ENCODE assay signal across 12 mouse cellular contexts in genomic region chr8:79375074-79375774, GRCm38 (mm10). TPM values are rescaled to one million over a fixed set of nuclear protein-coding genes. Genes with fewer than 3 reads are reported as not detected.
DNase-seq lines count a peak whose midpoint lies in the region; ATAC-seq lines count a peak whose summit lies in the region.
"Had no signal": no experiment of that assay in that cellular context is flagged by ENCODE, and none has a peak within 500 bp of the region (broad histone marks: within the 10 kb centered on the region; RNA-seq: fewer than 3 reads in every experiment).

No protein-coding gene starts in this region.

- H3K27ac ChIP-seq in kidney, embryonic 16.5 days (ENCODE audit: low read length), result peak overlapping the region; percentile 54
- peak overlapping the region; percentile 74 for H3K27ac ChIP-seq in brown adipose tissue, adult 24 weeks (replicated peaks; ENCODE audit: low read depth, low read length)
- H3K27ac ChIP-seq in heart, embryonic 15.5 days, result peak overlapping the region; percentile 67
- H3K27ac ChIP-seq in macrophage, result peak overlapping the region; percentile 79
- H3K27ac ChIP-seq in hindbrain, embryonic 10.5 days, result no peak overlapping the region
- H3K27ac ChIP-seq: midbrain, embryonic 15.5 days had no signal

- no peak overlapping the region for H3K4me3 ChIP-seq in kidney, embryonic 16.5 days (ENCODE audit: low read length)
- peak overlapping the region; percentile 28; the same call in 1 of the 2 replicates for H3K4me3 ChIP-seq in brown adipose tissue, adult 24 weeks (ENCODE audit: insufficient read depth, low read depth, low read length)
- no peak overlapping the region for H3K4me3 ChIP-seq in heart, embryonic 15.5 days
- H3K4me3 ChIP-seq in macrophage (ENCODE audit: inconsistent target), result peak overlapping the region; percentile 1; the same call in 1 of the 2 replicates
- H3K4me3 ChIP-seq in hindbrain, embryonic 10.5 days, result no peak overlapping the region
- H3K4me3 ChIP-seq: midbrain, embryonic 15.5 days had no signal

- ATAC-seq in kidney, embryonic 16.5 days (ENCODE audit: low FRiP score, low TSS enrichment), result no peak
- ATAC-seq in heart, embryonic 15.5 days (replicated peaks; ENCODE audit: insufficient number of reproducible peaks, insufficient read depth, low FRiP score, low read depth), result no peak

- H3K4me2 ChIP-seq in kidney, embryonic 16.5 days (replicated peaks; ENCODE audit: low read depth, low read length), result peak overlapping the region; percentile 0; the same call in 1 of the 2 replicates
- H3K4me2 ChIP-seq in heart, embryonic 15.5 days, result peak overlapping the region; percentile 37
- H3K4me2 ChIP-seq: midbrain, embryonic 15.5 days had no signal

- H3K9ac ChIP-seq in kidney, embryonic 16.5 days (replicated peaks; ENCODE audit: low read length), result no peak overlapping the region
- no peak overlapping the region for H3K9ac ChIP-seq in heart, embryonic 15.5 days
- H3K9ac ChIP-seq: midbrain, embryonic 15.5 days had no signal

- H3K36me3 ChIP-seq in kidney, embryonic 16.5 days (ENCODE audit: insufficient read depth, low read length), result peaks cover 20% of the 10 kb centered on the region
- peaks cover 15% of the 10 kb centered on the region for H3K36me3 ChIP-seq in heart, embryonic 15.5 days
- H3K36me3 ChIP-seq in macrophage (ENCODE audit: inconsistent target), result no peaks in the 10 kb centered on the region
- H3K36me3 ChIP-seq in hindbrain, embryonic 10.5 days, result peaks cover 32% of the 10 kb centered on the region

- H3K79me2 ChIP-seq in macrophage (ENCODE audit: inconsistent target), result peaks cover 72% of the 10 kb centered on the region

- no peaks in the 10 kb centered on the region for H3K9me3 ChIP-seq in kidney, embryonic 16.5 days (ENCODE audit: low read length)
- no peaks in the 10 kb centered on the region for H3K9me3 ChIP-seq in heart, embryonic 15.5 days (replicated peaks)
- no peaks in the 10 kb centered on the region for H3K9me3 ChIP-seq in hindbrain, embryonic 10.5 days
- H3K9me3 ChIP-seq: midbrain, embryonic 15.5 days had no signal

- 43% methylated on average over 13 of the region's 13 CpGs for WGBS in kidney, embryonic 16.5 days
- 46% methylated on average over 13 of the region's 13 CpGs for WGBS in heart, embryonic 15.5 days
- 12% methylated on average over 13 of the region's 13 CpGs for WGBS in macrophage (ENCODE audit: missing documents)
- WGBS in hindbrain, embryonic 10.5 days, result 79% methylated on average over 13 of the region's 13 CpGs

- no peaks in the 10 kb centered on the region for H3K27me3 ChIP-seq in kidney, embryonic 16.5 days (ENCODE audit: insufficient read depth, low read length)
- H3K27me3 ChIP-seq in heart, embryonic 15.5 days, result no peaks in the 10 kb centered on the region
- H3K27me3 ChIP-seq in hindbrain, embryonic 10.5 days (ENCODE audit: insufficient read depth, poor library complexity, severe bottlenecking), result no peaks in the 10 kb centered on the region
- H3K27me3 ChIP-seq: midbrain, embryonic 15.5 days had no signal

- H3K4me1 ChIP-seq in kidney, embryonic 16.5 days (ENCODE audit: insufficient read depth, low read length), result peaks cover 30% of the 10 kb centered on the region
- H3K4me1 ChIP-seq in brown adipose tissue, adult 24 weeks (ENCODE audit: control insufficient read depth, insufficient read depth, insufficient read length, low read length), result peaks cover 42% of the 10 kb centered on the region
- H3K4me1 ChIP-seq in heart, embryonic 15.5 days (replicated peaks), result peaks cover 47% of the 10 kb centered on the region
- peaks cover 18% of the 10 kb centered on the region for H3K4me1 ChIP-seq in hindbrain, embryonic 10.5 days (replicated peaks)

- DNase-seq in kidney, postnatal 4 days, result no peak
- no peak for DNase-seq in hindbrain, embryonic 10.5 days (ENCODE audit: low spot score)
- DNase-seq in thymus, postnatal 14 days, result no peak
- DNase-seq in right cerebral cortex, postnatal 25 days, result no peak
- DNase-seq: embryo, embryonic 11 days; retina, postnatal 1 day; thymus, postnatal 4 days had no signal

RNA-seq across cellular contexts. Expression of gene Smad1, which starts 24.1 kb away (rescaled TPM):
- 38.3 and 42.8 TPM in 2 replicates for polyA plus RNA-seq in kidney, embryonic 16.5 days (2015; fragmentation: Nextera tagmentation; extraction: Ambion mirVana)
- 6.3 and 7.1 TPM in 2 replicates for polyA plus RNA-seq in brown adipose tissue, adult 24 weeks (2012; ENCODE audit: insufficient read depth, insufficient read length, missing spikeins)
- 17.9 and 22.2 TPM in 2 replicates for polyA plus RNA-seq in heart, embryonic 15.5 days (2015; fragmentation: Nextera tagmentation; extraction: Ambion mirVana)
- 10 to 100 TPM in 24 of 26 experiments, 1 to 10 TPM in 2; 6.6 to 55.1 (median 29.4) TPM for total RNA-seq in macrophage (2018; cell fraction: chromatin; rRNA removed)
- total RNA-seq in macrophage (2018; cell fraction: cytosol; rRNA removed), result 10 to 100 TPM in 25 of 26 experiments, 1 to 10 TPM in 1; 9.9 to 29.1 (median 18.0) TPM
- 10 to 100 TPM; 10.4 to 43.5 (median 26.7) TPM for total RNA-seq in macrophage (2018; cell fraction: nucleus; rRNA removed)
- polyA plus RNA-seq in macrophage (2018), result 11.2 to 13.8 TPM (median 12.7 TPM) in 3 replicates
- 41.5 and 45.9 TPM in 2 replicates for polyA plus RNA-seq in hindbrain, embryonic 10.5 days (2016; fragmentation: Nextera tagmentation; extraction: Ambion mirVana)

Comparison
In these comparisons a context has a peak if more than half of its experiments do, and no peak if none do; other contexts are left out.
1. H3K4me3 ChIP-seq: peak in brown adipose tissue, adult 24 weeks (single experiment) and macrophage (single experiment); none in kidney, embryonic 16.5 days (single experiment), heart, embryonic 15.5 days (single experiment) and hindbrain, embryonic 10.5 days (single experiment).